Mouse (Mus musculus) duodenum, adult 2 months (tissue): ENCODE data around the gene Pofut2. TPM values are rescaled to one million over a fixed set of nuclear protein-coding genes. Genes with fewer than 3 reads are reported as not detected.

Experiments
- polyA plus RNA-seq: library from polyadenylated mRNA; depleted of rRNA; stranded (reverse); fragments of >200 nt; gene quantifications from 2 replicates; pipeline ENCODE4 v1.2.3, GENCODE M21; 2012; ENCODE audit warnings: low replicate concordance; rRNA removed

Pofut2 gene
- 37.3 and 49.8 TPM in 2 replicates for polyA plus RNA-seq

GRCm38 (mm10) chr10:77258704-77259621 is at the start of gene Pofut2:
Pofut2 (plus strand) TSS chr10:77259218.

Other genes starting within 250 kb of the Pofut2 start
- 60.8 and 160 TPM in 2 replicates for gene Slc19a1, start 227.0 kb upstream of the Pofut2 start, polyA plus RNA-seq
- gene Col18a1, start 92.7 kb upstream of the Pofut2 start, polyA plus RNA-seq = 43.6 and 48.5 TPM in 2 replicates
- gene Adarb1, start 159.1 kb downstream of the Pofut2 start, polyA plus RNA-seq = 0.51 and 0.82 TPM in 2 replicates